Mouse (Mus musculus): ENCODE measurements at regions not wholly inside any gene's neighbourhood (a gene's known extent, or its start where the extent isn't known, plus 50 kb on each side); places are given as distances from the start of the nearest gene placed in this dataset.

- DNase-seq: no peak
These were observed 73.4 kb downstream of the Tm4sf1 start for GRCm38 (mm10) chr3:57228400-57228799.

GRCm38 (mm10) chr3:57223773-57224172 lies 78.0 kb downstream of the Tm4sf1 start:
- no peak for DNase-seq

GRCm38 (mm10) chr3:57222318-57222914 lies 79.4 kb downstream of the Tm4sf1 start:
- DNase-seq: no peak

- no peak for DNase-seq
These were observed 83.4 kb downstream of the Tm4sf1 start for GRCm38 (mm10) chr3:57218431-57218830.

- DNase-seq: peak; percentile 4
These were observed 97.6 kb downstream of the Tm4sf1 start for GRCm38 (mm10) chr3:57204066-57204723.

- no peak for DNase-seq
These were observed 98.4 kb downstream of the Tm4sf1 start for GRCm38 (mm10) chr3:57203418-57203817.

- no peak for DNase-seq
These were observed 120.2 kb downstream of the Tm4sf1 start for GRCm38 (mm10) chr3:57181587-57181986.

GRCm38 (mm10) chr3:57153177-57153948 lies 148.4 kb downstream of the Tm4sf1 start:
- DNase-seq: no peak

GRCm38 (mm10) chr3:57149156-57149555 lies 152.6 kb downstream of the Tm4sf1 start:
- DNase-seq: no peak

- no peak for DNase-seq
These were observed 164.9 kb downstream of the Tm4sf1 start for GRCm38 (mm10) chr3:57136847-57137246.

- no peak for DNase-seq
These were observed 173.2 kb downstream of the Tm4sf1 start for GRCm38 (mm10) chr3:57128606-57129005.

- no peak for DNase-seq
These were observed 175.8 kb downstream of the Tm4sf1 start for GRCm38 (mm10) chr3:57125792-57126485.

- DNase-seq: no peak
These were observed 183.8 kb downstream of the Tm4sf1 start for GRCm38 (mm10) chr3:57118016-57118415.

GRCm38 (mm10) chr3:57102254-57102653 lies 199.5 kb downstream of the Tm4sf1 start:
- no peak for DNase-seq

- no peak for DNase-seq
These were observed 201.3 kb downstream of the Tm4sf1 start for GRCm38 (mm10) chr3:57100515-57100914.

GRCm38 (mm10) chr3:57094936-57095335 lies 206.9 kb downstream of the Tm4sf1 start:
- DNase-seq: no peak

GRCm38 (mm10) chr3:57093201-57093940 lies 208.4 kb downstream of the Tm4sf1 start:
- DNase-seq: no peak

GRCm38 (mm10) chr3:57074516-57074915 lies 227.3 kb downstream of the Tm4sf1 start:
- no peak for DNase-seq

- DNase-seq: no peak
These were observed 227.8 kb downstream of the Tm4sf1 start for GRCm38 (mm10) chr3:57073962-57074506.

- DNase-seq: no peak
These were observed 268.8 kb downstream of the Tm4sf1 start for GRCm38 (mm10) chr3:57033021-57033420.

GRCm38 (mm10) chr3:57018171-57018570 lies 283.6 kb downstream of the Tm4sf1 start:
- no peak for DNase-seq

GRCm38 (mm10) chr3:56981305-56981660 lies 320.5 kb downstream of the Tm4sf1 start:
- no peak for DNase-seq
